Mouse (Mus musculus): ENCODE results near the gene Ghrh.

GRCm38 (mm10) chr2:157371696-157372095 is 24.4 kb upstream of the Ghrh start:
- TF ChIP-seq POLR2A (IDR thresholded peaks at IDR 0.05; ENCODE audit: low read depth, low read length) (no peak), CTCF (IDR thresholded peaks at IDR 0.05; ENCODE audit: extremely low read depth, insufficient read depth, insufficient read length, insufficient replicate concordance) (no peak)

Measured in spleen, adult 2 months (tissue).